ENCODE assay signal across 17 mouse cellular contexts in genomic region chr17:61866154-61866553, GRCm38 (mm10).
"Had no signal": no experiment of that assay in that cellular context is flagged by ENCODE, and none has a peak within 500 bp of the region (broad histone marks: within the 10 kb centered on the region; RNA-seq: fewer than 3 reads in every experiment).

No protein-coding gene starts in this region.

- H3K4me2 ChIP-seq: lung, embryonic 15.5 days; midbrain, embryonic 12.5 days; neural tube, embryonic 12.5 days; stomach, embryonic 15.5 days had no signal

- H3K27ac ChIP-seq: lung, embryonic 15.5 days; macrophage; midbrain, embryonic 12.5 days; neural tube, embryonic 12.5 days; stomach, embryonic 15.5 days; stomach, postnatal 0 days had no signal

- H3K9ac ChIP-seq: liver, postnatal 0 days; lung, embryonic 15.5 days; midbrain, embryonic 12.5 days; neural tube, embryonic 12.5 days; stomach, embryonic 15.5 days had no signal

- ATAC-seq: liver, postnatal 0 days; lung, postnatal 0 days had no signal

- H3K9me3 ChIP-seq: lung, embryonic 15.5 days; megakaryocyte, embryonic 14.5 days; midbrain, embryonic 12.5 days; neural tube, embryonic 12.5 days; stomach, embryonic 15.5 days had no signal

- H3K4me3 ChIP-seq: lung, embryonic 15.5 days; megakaryocyte, embryonic 14.5 days; midbrain, embryonic 12.5 days; neural tube, embryonic 12.5 days; stomach, embryonic 15.5 days had no signal

- H3K36me3 ChIP-seq: lung, embryonic 15.5 days; midbrain, embryonic 12.5 days; neural tube, embryonic 12.5 days; stomach, embryonic 15.5 days had no signal

- DNase-seq: liver, postnatal 0 days; lung, adult 2 months; lung, postnatal 14 days; lung, postnatal 36 days; midbrain, embryonic 14.5 days; right cerebral cortex, postnatal 14 days; thymus, adult 2 months; thymus, postnatal 25 days; thymus, postnatal 4 days had no signal

- H3K4me1 ChIP-seq: lung, embryonic 15.5 days; megakaryocyte, embryonic 14.5 days; midbrain, embryonic 12.5 days; neural tube, embryonic 12.5 days; stomach, embryonic 15.5 days had no signal

- H3K27me3 ChIP-seq: lung, embryonic 15.5 days; megakaryocyte, embryonic 14.5 days; midbrain, embryonic 12.5 days; neural tube, embryonic 12.5 days; stomach, embryonic 15.5 days had no signal
